Mouse (Mus musculus): ENCODE results near the gene Acer2.

- TF ChIP-seq CHD2 (IDR thresholded peaks at IDR 0.05; ENCODE audit: low read depth, low read length) = no peak
- TF ChIP-seq HCFC1 (IDR thresholded peaks at IDR 0.05; ENCODE audit: borderline replicate concordance, insufficient read depth, low read length) = no peak
Observed at GRCm38 (mm10) chr4:86912757-86913156, 38.6 kb downstream of the Acer2 start.
